Mouse (Mus musculus): Measurements from ENCODE around the gene Ak5. TPM values are rescaled to one million over a fixed set of nuclear protein-coding genes. Genes with fewer than 3 reads are reported as not detected.

The Ak5 gene
- polyA plus RNA-seq, 1 experiment = 3.3 TPM

GRCm38 (mm10) chr3:152520074-152520473 lies 148.1 kb downstream of the Ak5 start:
- TF ChIP-seq CTCF (conservative IDR thresholded peaks at IDR 0.05; ENCODE audit: insufficient read depth, insufficient read length, low read depth, low read length) = no peak
- TF ChIP-seq POLR2A (IDR thresholded peaks at IDR 0.05; ENCODE audit: low read depth, low read length) = no peak
- no peak for DNase-seq
- Histone ChIP-seq H3K4me1 (ENCODE audit: control insufficient read depth, insufficient read depth, low read length) (no peaks in the 10 kb centered on the region), H3K27ac (ENCODE audit: insufficient read depth, low read depth, low read length) (no peak overlapping the region), H3K4me3 (ENCODE audit: insufficient read depth, low read depth, low read length) (no peak overlapping the region), H3K36me3 (ENCODE audit: control insufficient read depth, insufficient read depth, low read length) (no peaks in the 10 kb centered on the region), H3K27me3 (replicated peaks; ENCODE audit: control insufficient read depth, insufficient read depth, low read length) (no peaks in the 10 kb centered on the region)
- WGBS = 41% methylated on average over 3 of the region's 3 CpGs

GRCm38 (mm10) chr3:152519556-152519955 lies 148.6 kb downstream of the Ak5 start:
- Histone ChIP-seq H3K4me1 (ENCODE audit: control insufficient read depth, insufficient read depth, low read length) (no peaks in the 10 kb centered on the region), H3K36me3 (ENCODE audit: control insufficient read depth, insufficient read depth, low read length) (no peaks in the 10 kb centered on the region), H3K4me3 (ENCODE audit: insufficient read depth, low read depth, low read length) (no peak overlapping the region), H3K27ac (ENCODE audit: insufficient read depth, low read depth, low read length) (no peak overlapping the region), H3K27me3 (replicated peaks; ENCODE audit: control insufficient read depth, insufficient read depth, low read length) (no peaks in the 10 kb centered on the region)
- whole genome bisulfite sequencing = 56% methylated on average over 10 of the region's 10 CpGs
- TF ChIP-seq CTCF (conservative IDR thresholded peaks at IDR 0.05; ENCODE audit: insufficient read depth, insufficient read length, low read depth, low read length) = no peak
- TF ChIP-seq POLR2A (IDR thresholded peaks at IDR 0.05; ENCODE audit: low read depth, low read length) = no peak
- DNase-seq = no peak

GRCm38 (mm10) chr3:152516569-152516968 lies 151.6 kb downstream of the Ak5 start:
- Histone ChIP-seq H3K36me3 (ENCODE audit: control insufficient read depth, insufficient read depth, low read length) (no peaks in the 10 kb centered on the region), H3K4me1 (ENCODE audit: control insufficient read depth, insufficient read depth, low read length) (no peaks in the 10 kb centered on the region), H3K4me3 (ENCODE audit: insufficient read depth, low read depth, low read length) (no peak overlapping the region), H3K27me3 (replicated peaks; ENCODE audit: control insufficient read depth, insufficient read depth, low read length) (no peaks in the 10 kb centered on the region), H3K27ac (ENCODE audit: insufficient read depth, low read depth, low read length) (no peak overlapping the region)
- WGBS = 73% methylated on average over 3 of the region's 3 CpGs
- DNase-seq = no peak
- no peak for TF ChIP-seq POLR2A (IDR thresholded peaks at IDR 0.05; ENCODE audit: low read depth, low read length)
- no peak for TF ChIP-seq CTCF (conservative IDR thresholded peaks at IDR 0.05; ENCODE audit: insufficient read depth, insufficient read length, low read depth, low read length)

GRCm38 (mm10) chr3:152515959-152516358 lies 152.2 kb downstream of the Ak5 start:
- TF ChIP-seq CTCF (conservative IDR thresholded peaks at IDR 0.05; ENCODE audit: insufficient read depth, insufficient read length, low read depth, low read length) = no peak
- TF ChIP-seq POLR2A (IDR thresholded peaks at IDR 0.05; ENCODE audit: low read depth, low read length) = no peak
- 61% methylated on average over 6 of the region's 6 CpGs for WGBS
- no peak for DNase-seq
- Histone ChIP-seq H3K27ac (ENCODE audit: insufficient read depth, low read depth, low read length) (no peak overlapping the region), H3K27me3 (replicated peaks; ENCODE audit: control insufficient read depth, insufficient read depth, low read length) (no peaks in the 10 kb centered on the region), H3K4me1 (ENCODE audit: control insufficient read depth, insufficient read depth, low read length) (no peaks in the 10 kb centered on the region), H3K4me3 (ENCODE audit: insufficient read depth, low read depth, low read length) (no peak overlapping the region), H3K36me3 (ENCODE audit: control insufficient read depth, insufficient read depth, low read length) (no peaks in the 10 kb centered on the region)

- no peak for TF ChIP-seq POLR2A (IDR thresholded peaks at IDR 0.05; ENCODE audit: low read depth, low read length)
- TF ChIP-seq CTCF (conservative IDR thresholded peaks at IDR 0.05; ENCODE audit: insufficient read depth, insufficient read length, low read depth, low read length) = no peak
- no peak overlapping the region for H3K27ac ChIP-seq (ENCODE audit: insufficient read depth, low read depth, low read length)
- H3K36me3 ChIP-seq (ENCODE audit: control insufficient read depth, insufficient read depth, low read length) = no peaks in the 10 kb centered on the region
- no peaks in the 10 kb centered on the region for H3K4me1 ChIP-seq (ENCODE audit: control insufficient read depth, insufficient read depth, low read length)
- H3K4me3 ChIP-seq (ENCODE audit: insufficient read depth, low read depth, low read length) = no peak overlapping the region
- H3K27me3 ChIP-seq (replicated peaks; ENCODE audit: control insufficient read depth, insufficient read depth, low read length) = no peaks in the 10 kb centered on the region
- DNase-seq = peak; percentile 48
- WGBS = 51% methylated on average over 2 of the region's 2 CpGs
These were observed 155.6 kb downstream of the Ak5 start for GRCm38 (mm10) chr3:152512517-152512916.

- TF ChIP-seq POLR2A (IDR thresholded peaks at IDR 0.05; ENCODE audit: low read depth, low read length) = no peak
- TF ChIP-seq CTCF (conservative IDR thresholded peaks at IDR 0.05; ENCODE audit: insufficient read depth, insufficient read length, low read depth, low read length) = no peak
- WGBS = 78% methylated on average over 7 of the region's 7 CpGs
- no peaks in the 10 kb centered on the region for H3K36me3 ChIP-seq (ENCODE audit: control insufficient read depth, insufficient read depth, low read length)
- no peak for DNase-seq
- no peaks in the 10 kb centered on the region for H3K4me1 ChIP-seq (ENCODE audit: control insufficient read depth, insufficient read depth, low read length)
- H3K4me3 ChIP-seq (ENCODE audit: insufficient read depth, low read depth, low read length) = no peak overlapping the region
- H3K27me3 ChIP-seq (replicated peaks; ENCODE audit: control insufficient read depth, insufficient read depth, low read length) = no peaks in the 10 kb centered on the region
- H3K27ac ChIP-seq (ENCODE audit: insufficient read depth, low read depth, low read length) = no peak overlapping the region
These were observed 158.9 kb downstream of the Ak5 start for GRCm38 (mm10) chr3:152509268-152509667.

GRCm38 (mm10) chr3:152508419-152508993 lies 159.7 kb downstream of the Ak5 start:
- Histone ChIP-seq H3K4me3 (ENCODE audit: insufficient read depth, low read depth, low read length) (no peak overlapping the region), H3K27me3 (replicated peaks; ENCODE audit: control insufficient read depth, insufficient read depth, low read length) (no peaks in the 10 kb centered on the region), H3K4me1 (ENCODE audit: control insufficient read depth, insufficient read depth, low read length) (no peaks in the 10 kb centered on the region), H3K36me3 (ENCODE audit: control insufficient read depth, insufficient read depth, low read length) (no peaks in the 10 kb centered on the region), H3K27ac (ENCODE audit: insufficient read depth, low read depth, low read length) (no peak overlapping the region)
- TF ChIP-seq CTCF (conservative IDR thresholded peaks at IDR 0.05; ENCODE audit: insufficient read depth, insufficient read length, low read depth, low read length) (no peak), POLR2A (IDR thresholded peaks at IDR 0.05; ENCODE audit: low read depth, low read length) (no peak)
- no peak for DNase-seq
- 81% methylated on average over 12 of the region's 12 CpGs for WGBS
